Mouse (Mus musculus): ENCODE data around the gene Tmem79.

GRCm38 (mm10) chr3:88334902-88335435 is 979 bp downstream of the Tmem79 start:
- TF ChIP-seq CTCF (IDR thresholded peaks at IDR 0.05; ENCODE audit: low read depth, low read length) (no peak), GATA1 (IDR thresholded peaks at IDR 0.05; ENCODE audit: borderline replicate concordance, low read length) (no peak)
